Mouse (Mus musculus) granulocyte monocyte progenitor cell, adult 5-6 weeks (primary cell): ENCODE data around the gene Serpine1. TPM values are rescaled to one million over a fixed set of nuclear protein-coding genes. Genes with fewer than 3 reads are reported as not detected.

Source experiments
- ATAC-seq: replicated peaks from 2 replicates; pipeline ENCODE4 v1.8.0; 2016; ENCODE audit warnings: mild to moderate bottlenecking, moderate TSS enrichment, inconsistent platforms; ENCODE audit not compliant: poor library complexity, severe bottlenecking
- total RNA-seq, 2 experiments: library from RNA; stranded (forward) in 1 of 2; stranded (reverse) in 1 of 2; fragments of 200-712, 200-1000 nt in 1 of 2; fragments of >200 nt in 1 of 2; fragmentation: Nextera tagmentation in 1 of 2; gene quantifications; 2 replicates each; pipeline ENCODE4 v1.2.3; 2014 to 2017

The Serpine1 gene
- total RNA-seq, 2 experiments from 2014 or later = not detected

DNA sequence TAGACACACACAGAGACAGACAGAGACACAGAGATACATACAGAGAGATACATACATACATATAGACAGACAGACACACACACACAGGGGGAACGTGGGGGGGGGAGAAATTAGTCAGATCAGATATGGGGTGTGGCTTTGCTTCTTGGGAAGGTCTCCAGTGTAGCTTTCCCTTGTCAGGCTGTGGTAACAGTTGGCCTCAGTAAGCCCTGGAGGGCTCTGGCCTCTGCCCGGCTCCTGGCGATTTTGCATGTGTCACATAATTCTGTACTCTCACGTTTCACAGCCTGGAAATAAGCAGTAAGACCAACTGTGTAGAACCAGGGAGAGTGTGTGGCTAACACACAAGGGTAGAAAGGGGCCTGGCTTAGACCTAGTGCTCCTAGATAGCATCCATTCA is 28.6 kb upstream of the Serpine1 start:
- ATAC-seq = no peak

DNA sequence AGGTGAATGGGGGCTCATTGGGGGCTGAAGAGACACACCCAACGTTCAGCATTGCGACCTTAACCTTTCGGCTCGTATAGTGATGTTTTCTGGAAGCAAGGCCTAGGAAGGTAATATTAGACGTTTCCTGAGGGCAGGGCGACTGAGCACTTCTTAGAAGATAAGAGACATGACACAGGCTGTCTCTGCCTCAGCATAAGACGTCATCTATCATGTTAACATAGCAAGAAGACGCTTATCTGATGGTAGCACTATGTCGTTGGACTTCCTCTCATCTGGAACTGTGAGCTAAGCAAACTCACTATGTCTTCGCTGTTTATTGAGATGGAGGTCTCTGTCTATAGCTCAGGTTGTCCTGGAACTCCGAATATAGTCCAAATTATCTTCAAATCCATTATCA is 26.4 kb upstream of the Serpine1 start:
- ATAC-seq = no peak

DNA sequence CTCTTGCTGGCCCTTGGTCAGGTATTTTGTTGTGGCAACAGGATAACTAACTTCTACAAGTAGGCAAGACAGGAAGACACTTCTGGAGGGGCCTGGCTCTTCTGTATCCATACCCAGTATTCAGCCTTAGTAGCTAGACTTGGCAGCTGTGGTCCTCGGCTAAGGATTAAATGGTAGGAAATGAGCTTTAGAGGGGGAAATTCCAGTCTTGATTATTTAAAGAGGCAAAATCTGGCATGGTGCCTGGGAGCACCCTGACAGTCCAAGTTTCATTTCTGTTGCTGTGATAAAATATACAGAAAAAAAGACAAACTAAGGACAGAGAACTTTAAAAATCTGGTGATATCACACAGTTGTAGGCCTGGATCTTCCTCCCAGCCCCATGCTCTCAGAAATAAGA is 24.0 kb upstream of the Serpine1 start:
- no peak for ATAC-seq

DNA sequence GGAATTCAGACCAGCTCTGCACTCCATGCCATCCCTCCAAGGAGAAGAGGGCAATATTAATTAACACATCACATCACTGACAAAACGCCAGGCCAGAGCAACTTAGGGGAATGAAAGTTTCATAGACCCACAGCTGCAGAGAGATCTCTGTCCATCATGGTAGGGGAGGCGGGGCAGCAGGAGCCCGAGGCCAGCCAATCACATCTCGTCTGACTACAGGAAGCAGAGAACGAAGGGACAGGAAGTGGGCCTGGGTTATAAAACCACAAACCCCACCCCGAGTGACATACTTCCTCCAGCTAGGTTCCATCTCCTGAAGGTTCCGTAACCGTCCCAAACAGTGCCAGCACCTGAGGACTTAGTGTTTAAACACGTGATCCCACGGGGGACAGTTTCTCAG is 23.1 kb upstream of the Serpine1 start:
- ATAC-seq = peak; percentile 82

DNA sequence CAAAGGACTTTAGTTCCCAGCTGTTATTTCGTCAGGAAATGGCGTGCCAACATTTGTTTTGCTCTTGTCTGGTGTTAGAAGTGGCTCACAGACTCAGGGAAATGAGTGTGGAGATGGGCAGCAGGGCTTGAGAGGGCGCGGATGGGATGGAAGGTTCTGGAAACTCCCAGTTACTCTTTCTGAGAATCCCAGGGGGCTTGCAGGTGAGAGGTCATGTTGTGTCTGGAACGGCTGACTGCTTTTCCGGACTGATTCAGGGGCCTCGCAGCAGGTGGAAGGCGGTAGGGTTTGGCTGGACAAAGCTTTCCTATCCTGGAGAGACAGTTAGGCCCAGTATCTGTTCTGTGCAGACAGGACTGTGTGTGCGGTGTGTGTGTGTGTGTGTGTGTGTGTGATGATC is 21.7 kb upstream of the Serpine1 start:
- ATAC-seq = no peak

DNA sequence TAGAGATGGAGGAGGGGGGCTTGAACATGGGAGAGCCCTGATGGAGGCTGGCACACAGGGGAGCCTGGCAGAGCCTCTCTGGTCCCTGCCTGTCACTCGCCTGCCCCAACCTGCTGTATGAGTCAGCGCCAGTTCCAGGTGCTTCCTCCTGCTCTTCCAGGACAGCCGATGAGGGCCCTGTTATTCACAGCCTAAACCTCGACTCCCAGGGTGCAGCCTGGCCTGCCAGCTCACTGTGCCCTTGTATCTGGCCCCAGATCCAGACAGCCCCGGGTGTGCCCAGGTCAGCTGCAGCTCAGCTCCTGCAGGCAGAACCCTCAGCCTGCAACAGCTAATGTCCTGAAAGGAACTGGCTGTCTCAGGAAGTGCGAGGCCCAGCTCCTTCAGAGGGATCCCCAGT is 19.5 kb upstream of the Serpine1 start:
- ATAC-seq = no peak

DNA sequence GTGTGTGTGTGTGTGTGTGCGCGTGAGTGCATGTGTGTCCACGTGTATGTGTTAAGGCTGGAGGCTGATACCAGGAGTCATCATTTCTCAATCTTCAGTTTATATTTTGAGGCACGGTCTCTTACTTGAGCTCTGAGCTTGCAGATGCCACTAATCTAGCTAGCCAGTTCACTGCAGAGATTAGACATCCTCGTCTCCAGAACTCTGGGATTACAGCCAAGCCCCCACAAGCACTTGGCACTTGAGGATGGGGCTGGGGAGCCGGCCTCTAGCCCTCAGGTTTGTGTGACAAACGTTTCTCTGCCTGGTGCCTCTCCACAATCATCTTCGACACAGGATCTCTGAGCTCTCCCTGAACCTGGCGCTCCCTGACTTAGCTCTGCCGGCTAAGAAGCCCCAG is 18.8 kb upstream of the Serpine1 start:
- no peak for ATAC-seq

DNA sequence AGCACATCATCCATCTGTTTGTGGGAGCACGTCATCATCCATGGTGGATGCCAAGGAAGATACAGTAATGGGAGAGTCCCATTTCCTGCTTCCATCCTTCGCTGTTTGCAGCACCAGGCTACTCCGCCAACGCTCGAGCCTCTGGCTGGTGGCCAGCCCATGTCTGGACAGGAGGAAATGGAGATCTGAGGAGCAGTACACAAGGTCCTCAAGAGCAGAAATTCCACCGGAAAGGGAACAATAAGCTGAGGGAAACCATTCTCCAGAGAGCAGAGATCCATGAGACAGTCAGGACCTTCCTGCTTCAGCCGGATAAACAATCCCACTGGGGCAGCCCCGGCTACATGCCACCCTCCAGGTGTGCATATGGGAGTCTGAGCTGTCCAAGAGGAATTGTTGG is 15.3 kb upstream of the Serpine1 start:
- ATAC-seq = no peak

DNA sequence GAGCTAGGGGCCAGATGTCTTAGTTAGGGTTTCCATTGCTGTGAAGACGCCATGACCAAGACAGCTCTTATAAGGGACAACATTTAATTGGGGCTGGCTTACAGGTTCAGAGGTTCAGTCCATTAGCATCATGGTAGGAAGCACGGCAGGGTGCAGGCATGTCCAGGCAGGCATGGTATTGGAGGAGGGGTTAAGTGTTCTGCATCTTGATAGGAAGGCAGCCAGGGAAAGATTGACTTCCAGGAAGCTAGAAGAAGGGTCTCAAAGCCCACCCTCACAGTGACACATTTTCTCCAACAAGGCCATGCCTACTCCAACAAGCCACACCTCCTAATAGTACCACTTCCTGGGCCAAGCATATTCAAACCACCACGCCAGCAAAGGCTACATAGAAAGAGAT is 13.7 kb upstream of the Serpine1 start:
- no peak for ATAC-seq

DNA sequence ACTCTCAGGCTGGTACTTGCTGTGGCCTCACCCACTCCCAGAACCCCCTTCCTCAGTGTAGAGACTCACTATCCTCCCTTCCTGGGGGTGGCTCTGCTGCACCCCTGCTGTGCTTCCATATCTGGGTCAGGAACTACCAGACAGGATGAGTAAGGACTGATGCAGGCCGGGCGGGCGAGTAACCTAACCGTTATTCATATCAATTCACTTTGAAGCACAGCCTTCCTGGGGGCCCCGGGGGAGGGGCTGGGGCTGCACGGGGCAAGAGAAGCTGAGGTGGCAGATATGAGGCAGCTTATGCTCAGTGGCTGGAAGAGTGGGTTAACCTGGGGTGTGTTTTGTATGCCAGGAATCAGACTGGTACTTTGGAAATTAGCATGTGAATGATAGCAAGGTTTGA is 13.0 kb upstream of the Serpine1 start:
- ATAC-seq = no peak

DNA sequence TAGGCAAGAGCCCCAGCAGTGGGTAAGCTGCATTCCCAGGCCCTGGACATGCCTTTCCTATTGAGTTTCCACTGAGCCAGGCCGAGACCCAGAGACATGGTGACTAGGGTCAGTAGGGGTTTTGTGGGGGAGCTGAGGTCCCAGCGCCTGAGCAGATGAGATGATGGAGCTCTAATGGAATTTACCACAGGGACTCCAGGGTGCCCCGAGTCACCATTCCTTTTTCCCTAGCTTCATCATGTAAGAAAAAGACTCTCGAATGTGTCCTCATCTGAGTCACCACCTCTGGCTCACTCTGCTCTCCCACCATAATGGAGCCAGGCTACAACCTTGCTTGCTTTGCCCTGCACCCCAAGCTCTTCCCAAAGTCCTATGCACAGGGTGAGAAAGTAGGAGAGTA is 11.0 kb upstream of the Serpine1 start:
- ATAC-seq = no peak

DNA sequence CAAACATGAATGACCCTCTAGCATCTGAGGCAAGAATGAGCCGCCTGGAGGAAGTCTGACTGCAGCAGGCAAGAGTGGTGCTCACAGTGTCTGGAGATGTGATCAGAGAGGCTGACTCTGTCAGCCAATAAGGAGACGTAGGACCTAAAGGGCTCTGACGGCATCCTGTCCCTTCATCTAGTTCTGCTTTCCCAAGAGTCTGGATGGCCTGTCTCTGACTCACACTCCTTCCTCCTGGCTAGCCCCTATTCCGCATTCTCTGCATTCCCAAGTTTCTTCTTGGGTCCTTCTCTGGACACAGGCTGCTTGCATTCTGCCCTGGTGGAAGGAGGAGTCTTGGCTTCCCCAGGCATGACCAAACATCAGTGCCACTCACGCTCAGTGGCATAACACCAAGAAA is 7.8 kb upstream of the Serpine1 start:
- ATAC-seq = peak; percentile 65

DNA sequence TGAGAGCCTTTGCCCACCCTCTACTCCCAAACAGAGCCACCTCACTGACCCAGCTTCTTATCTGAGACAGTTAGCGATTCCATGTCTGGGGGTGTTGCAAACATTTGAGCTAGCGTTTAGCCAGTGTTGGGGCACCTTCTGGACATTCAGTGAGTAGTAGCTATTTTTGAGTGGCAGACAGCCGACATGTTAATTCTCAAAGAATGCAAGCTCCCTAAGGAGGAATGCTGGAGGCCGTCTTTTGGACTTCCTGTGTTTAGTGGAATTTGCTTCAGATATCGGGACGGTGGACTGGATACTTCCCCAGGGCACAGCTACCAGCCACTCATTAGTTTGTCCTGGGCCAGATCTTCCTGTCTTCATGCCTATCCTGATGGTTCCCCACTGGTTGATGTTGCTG is 6.5 kb upstream of the Serpine1 start:
- no peak for ATAC-seq

DNA sequence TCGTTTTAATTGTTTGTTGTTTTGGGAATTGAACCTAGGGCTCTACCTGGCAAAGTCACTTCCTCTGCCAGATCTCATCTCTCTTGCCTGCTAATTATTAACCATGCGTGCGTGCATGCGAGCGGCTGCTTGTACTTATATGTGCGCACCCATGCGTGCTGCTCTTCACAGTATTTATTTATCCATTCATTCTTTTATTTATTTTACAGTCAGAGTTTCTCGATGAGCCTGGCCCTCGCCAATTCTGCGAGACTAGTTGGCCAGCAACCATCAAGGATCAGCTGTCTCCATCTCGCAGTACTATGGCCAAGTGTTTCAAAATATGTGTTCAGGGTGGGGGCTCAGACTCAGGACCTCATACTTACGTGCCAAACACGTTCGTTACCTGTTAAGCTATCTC is 6.0 kb upstream of the Serpine1 start:
- no peak for ATAC-seq

DNA sequence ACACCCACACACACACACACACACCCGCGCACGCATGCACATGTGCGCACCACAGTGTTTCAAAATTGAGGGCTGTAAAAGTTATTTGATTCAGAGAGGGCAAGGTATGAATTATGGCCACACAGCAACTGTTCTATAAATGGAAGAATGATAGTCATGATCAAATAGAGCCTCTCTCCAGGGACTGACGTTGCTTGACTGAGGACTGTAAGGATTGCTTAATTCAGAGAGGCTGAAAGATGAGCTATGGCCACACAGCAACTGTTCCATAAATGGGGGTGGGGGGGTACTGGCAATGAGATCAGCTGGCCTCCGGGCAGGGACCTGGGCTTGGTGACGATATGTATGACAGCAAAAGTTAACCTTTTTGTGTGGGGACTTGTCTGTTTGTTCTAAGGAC is 5.1 kb upstream of the Serpine1 start:
- ATAC-seq = no peak

DNA sequence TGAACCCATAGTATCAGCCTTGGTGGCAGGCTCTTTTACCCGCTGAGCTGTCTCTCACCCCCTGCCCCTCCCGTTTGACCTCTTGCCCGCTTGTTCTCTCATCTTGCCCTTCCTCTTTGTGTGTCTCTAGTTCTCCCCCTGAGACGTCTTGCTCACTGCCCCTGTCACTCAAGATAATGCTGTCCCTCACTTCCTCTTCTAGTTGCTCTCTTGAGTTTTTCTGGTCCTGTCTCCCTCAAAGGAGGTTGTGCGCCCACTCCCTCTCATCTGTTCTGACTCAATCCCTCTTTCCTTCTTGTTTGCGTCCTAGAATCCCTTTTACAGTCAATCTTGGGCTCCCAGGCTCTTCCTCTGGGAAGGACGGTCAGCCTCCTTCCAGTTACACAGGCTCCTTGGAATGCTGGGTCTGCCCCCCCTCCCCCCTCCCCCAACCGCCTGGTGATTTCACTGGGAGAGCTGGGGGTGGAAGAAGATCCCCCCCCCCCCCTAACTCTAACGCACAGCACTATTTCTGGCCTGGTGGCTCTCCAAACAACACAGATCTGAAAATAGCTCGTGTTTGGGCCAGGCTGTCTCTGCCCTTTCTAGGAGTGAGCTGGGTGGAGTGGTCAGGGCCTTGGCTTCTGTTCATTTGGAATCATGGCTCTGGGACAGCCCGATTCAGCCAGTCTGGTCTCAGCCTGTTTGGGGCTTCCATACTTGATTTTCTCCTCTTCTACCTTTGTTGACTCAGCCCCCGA is 4.3 kb upstream of the Serpine1 start:
- peak; percentile 81 for ATAC-seq

DNA sequence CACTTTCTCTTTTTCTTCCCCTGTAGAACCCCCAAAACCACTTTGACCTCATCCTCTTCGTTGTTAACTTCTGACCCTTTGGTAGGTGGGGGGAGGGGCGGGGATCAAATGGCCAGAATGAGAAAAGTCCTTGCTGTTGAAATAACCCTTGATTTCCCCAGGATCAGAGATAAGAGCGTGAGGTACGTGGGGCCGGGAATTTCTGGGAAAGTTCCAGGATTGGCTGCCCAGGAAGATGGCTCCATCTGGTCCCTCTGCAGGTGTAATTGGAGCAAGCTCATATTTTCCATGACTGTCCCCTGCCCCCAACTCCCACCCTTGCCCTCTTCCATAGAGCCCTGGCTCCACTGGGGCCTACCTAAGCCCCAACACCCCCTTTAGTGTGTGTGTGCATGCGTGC is 3.7 kb upstream of the Serpine1 start:
- no peak for ATAC-seq

DNA sequence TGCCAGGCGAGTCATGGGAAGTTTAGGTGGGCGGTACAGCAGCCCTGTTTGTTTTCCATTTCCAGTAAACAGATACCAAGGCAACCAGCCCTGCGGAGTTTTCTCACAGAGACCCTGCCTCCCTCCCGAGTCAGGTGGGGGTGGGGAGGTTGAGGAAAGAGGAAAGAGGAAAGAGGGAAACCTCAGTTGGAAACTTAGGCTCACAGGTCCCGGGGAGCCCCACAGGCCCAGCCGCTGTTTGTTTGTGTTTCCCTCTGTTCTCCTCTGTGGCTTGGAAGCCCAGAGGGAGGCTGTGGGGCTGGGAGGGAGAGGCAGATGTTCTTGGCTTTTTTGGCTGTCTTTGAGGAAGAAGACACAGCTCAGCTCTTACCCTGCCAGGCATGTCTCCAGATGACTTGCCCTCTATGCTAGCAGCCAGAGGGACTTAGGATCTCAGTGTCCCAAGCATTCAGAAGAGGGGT is 2.2 kb upstream of the Serpine1 start:
- no peak for ATAC-seq

DNA sequence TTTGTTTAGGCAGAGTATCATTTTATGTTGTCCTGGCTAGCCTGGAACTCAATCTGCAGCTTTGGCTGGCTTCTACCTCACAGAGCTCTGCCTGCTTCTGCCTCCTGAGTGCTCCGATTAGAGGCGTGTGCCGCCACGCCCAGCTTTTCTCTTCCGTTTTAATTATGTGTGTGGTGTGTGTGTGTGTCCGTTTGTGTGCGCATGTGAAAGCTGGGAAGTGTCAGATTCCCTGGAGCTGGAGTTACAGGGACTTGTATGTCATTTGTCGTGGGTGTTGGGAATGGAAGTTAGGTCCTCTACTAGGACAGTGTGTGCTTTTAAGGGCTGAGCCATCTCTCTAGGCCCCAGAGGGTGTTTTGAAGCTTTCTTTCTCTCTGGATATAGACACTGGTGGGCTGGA is 1.1 kb upstream of the Serpine1 start:
- no peak for ATAC-seq

DNA sequence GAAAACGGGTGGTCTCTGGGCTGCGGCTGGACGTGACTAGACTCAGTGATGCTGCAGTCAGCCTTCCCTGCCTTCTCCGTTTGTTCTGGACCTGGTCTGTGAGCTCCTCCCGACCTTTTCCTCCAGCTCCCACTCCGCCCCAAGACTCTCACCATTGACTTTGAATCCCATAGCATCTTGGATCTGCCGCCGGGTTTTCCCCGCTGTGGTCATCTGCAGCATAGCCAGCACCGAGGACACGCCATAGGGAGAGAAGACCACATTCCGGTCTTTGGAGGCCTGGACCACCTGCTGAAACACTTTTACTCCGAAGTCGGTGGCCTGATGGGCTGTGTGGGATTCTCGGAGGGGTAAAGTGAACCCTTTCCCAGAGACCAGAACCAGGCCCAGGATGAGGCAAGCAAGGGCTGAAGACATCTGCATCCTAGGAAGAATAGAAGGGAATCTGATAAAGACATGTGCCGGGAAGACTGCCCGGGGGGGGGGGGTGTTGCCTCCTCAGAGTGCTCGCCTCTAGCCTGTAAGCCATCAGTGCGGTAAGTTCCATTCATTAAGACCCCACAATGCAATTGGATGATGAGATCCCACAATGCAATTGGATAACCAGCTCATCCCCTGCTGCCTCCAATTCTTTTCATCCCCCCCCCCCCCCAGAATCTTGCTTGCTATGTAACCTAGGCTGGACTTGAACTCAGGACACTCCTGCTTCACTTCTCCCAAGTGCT is 1.0 kb downstream of the Serpine1 start:
- ATAC-seq = no peak

DNA sequence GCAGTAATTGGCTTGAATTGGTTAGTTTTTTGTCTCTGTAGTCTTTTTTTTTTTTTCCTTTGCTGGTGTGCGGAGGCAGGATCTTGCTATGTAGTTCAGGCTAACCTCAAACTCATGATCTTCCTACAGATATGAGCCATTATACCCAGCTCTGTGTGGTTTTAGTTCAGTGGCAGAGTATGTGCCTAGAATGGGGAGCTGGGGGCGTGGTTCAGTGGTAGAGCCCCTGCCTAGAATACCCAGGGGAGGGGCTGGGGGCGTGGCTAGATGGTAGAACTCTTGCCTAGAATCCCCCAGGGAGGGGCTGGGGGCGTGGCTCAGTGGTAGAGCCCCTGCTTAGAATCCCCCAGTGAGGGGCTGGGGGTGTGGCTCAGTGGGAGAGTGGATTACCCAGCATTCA is 3.4 kb downstream of the Serpine1 start:
- no peak for ATAC-seq

DNA sequence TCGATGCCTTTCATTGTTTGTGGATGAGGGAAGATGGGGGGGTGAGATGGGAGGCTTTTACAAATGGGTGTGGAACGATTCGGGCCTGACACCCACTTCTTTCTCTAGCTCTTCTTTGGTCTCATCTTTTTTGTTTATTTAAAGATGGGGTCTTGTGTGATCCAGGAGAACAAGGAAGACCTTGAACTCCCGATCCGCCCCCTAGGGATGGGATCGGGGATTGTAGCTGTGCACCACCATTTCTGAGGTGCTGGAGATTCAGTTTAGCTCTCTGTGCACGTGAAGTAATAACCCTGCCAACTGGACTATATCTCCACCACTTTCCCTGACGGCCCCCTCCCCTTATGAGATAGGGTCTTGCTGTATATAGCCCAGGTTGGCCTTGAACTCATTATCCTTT is 6.1 kb downstream of the Serpine1 start:
- ATAC-seq = no peak
